Mouse (Mus musculus) lung, embryonic 14.5 days (tissue): ENCODE data around the gene Tnfrsf11a. TPM values are rescaled to one million over a fixed set of nuclear protein-coding genes. Genes with fewer than 3 reads are reported as not detected.

Source experiments
- ATAC-seq: fragments of 200-750 bp; cut with Nextera tagmentation; 2 replicates; pipeline ENCODE4 v1.8.0; 2017; ENCODE audit warnings: mild to moderate bottlenecking, moderate TSS enrichment, moderate library complexity; ENCODE audit not compliant: insufficient read depth
- DNase-seq: peaks from one replicate; pipeline ENCODE4 v3.0.0-alpha.2; 2015
- H3K27ac ChIP-seq: fragments of 300-500 bp; sonication (generic); 2 replicates; pipeline ENCODE4 v1.5.1; 2014; ENCODE audit warnings: low read depth, mild to moderate bottlenecking, moderate library complexity
- H3K27me3 ChIP-seq: fragments of 300-500 bp; sonication (generic); 2 replicates; pipeline ENCODE4 v1.6.1; 2014; ENCODE audit warnings: low read length, control low read depth; ENCODE audit not compliant: insufficient read depth
- H3K36me3 ChIP-seq: fragments of 300-500 bp; sonication (generic); 2 replicates; pipeline ENCODE4 v1.6.1; 2014; ENCODE audit warnings: control low read depth; ENCODE audit not compliant: insufficient read depth
- H3K4me1 ChIP-seq: fragments of 300-500 bp; sonication (generic); 2 replicates; pipeline ENCODE4 v1.6.1; 2014; ENCODE audit warnings: antibody characterized with exemption, control low read depth; ENCODE audit not compliant: insufficient read depth
- H3K4me2 ChIP-seq: fragments of 300-500 bp; sonication (generic); 2 replicates; pipeline ENCODE4 v1.6.1; 2014; ENCODE audit warnings: mild to moderate bottlenecking
- H3K4me3 ChIP-seq: fragments of 300-500 bp; sonication (generic); 2 replicates; pipeline ENCODE4 v1.5.1; 2014; ENCODE audit warnings: low read depth, low read length
- H3K9ac ChIP-seq: fragments of 300-500 bp; sonication (generic); 2 replicates; pipeline ENCODE4 v1.6.1; 2014
- H3K9me3 ChIP-seq: fragments of 300-500 bp; sonication (generic); 2 replicates; pipeline ENCODE4 v1.6.1; 2016; ENCODE audit warnings: low read depth, low read length, control low read depth
- CTCF ChIP-seq: IDR thresholded peaks from 2 replicates; pipeline ENCODE4 v1.5.1; 2016; ENCODE audit warnings: antibody characterized with exemption, low read depth
- WGBS: fragments of 180-500 bp; shearing (Covaris S2); extraction: QIAGEN DNeasy Blood & Tissue Kit; methylation state at CpG from one replicate; pipeline ENCODE4 v1.1.7; 2014; 5-methylcytosine and 5-hydroxymethylcytosine counted together
- polyA plus RNA-seq: library from polyadenylated mRNA; unstranded; fragments of >200 nt; fragmentation: Nextera tagmentation; extraction: Ambion mirVana; gene quantifications from 2 replicates; pipeline ENCODE4 v1.2.1, GENCODE M21; 2014

Tnfrsf11a gene
- 2.1 and 2.4 TPM in 2 replicates for polyA plus RNA-seq

GRCm38 (mm10) chr1:105780457-105781364 lies at the start of gene Tnfrsf11a:
Gene Tnfrsf11a (plus strand): TSS chr1:105780718.
- no peaks in the 10 kb centered on the region for H3K9me3 ChIP-seq
- H3K4me1 ChIP-seq, result no peaks in the 10 kb centered on the region
- no peak within 1 kb of the TSS for H3K27ac ChIP-seq
- peak; percentile 65 for DNase-seq
- ATAC-seq, result peak; percentile 80
- peaks cover 20% of the 10 kb centered on the region for H3K27me3 ChIP-seq
- WGBS, result 3% methylated on average over 76 of the region's 77 CpGs
- peak within 1 kb of the TSS; percentile 58 for H3K9ac ChIP-seq
- H3K4me3 ChIP-seq, result peak within 1 kb of the TSS; percentile 60
- H3K4me2 ChIP-seq, result peak within 1 kb of the TSS; percentile 97
- no peaks in the 10 kb centered on the region for H3K36me3 ChIP-seq
- peak; percentile 55 for TF ChIP-seq CTCF

DNA sequence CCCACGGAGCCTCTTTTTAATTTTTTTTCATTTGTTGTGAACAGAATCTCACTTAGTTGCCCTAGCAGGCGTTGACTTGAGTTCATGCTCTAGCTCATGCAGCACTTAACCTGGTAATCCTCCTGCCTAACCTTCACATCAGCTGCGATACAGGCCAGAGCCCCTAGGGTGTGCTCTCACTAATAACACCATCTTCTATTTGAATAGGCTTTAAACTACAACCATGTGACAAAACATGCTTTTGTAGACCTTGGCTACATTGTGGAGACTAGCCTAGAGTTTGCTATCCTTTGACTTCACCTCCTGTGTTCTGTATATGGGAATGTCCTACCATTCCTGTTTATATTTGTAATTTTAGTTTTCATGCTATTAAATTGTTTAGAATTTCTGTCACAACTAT lies 45.2 kb upstream of the Tnfrsf11a start:
- Histone ChIP-seq H3K27ac (no peak overlapping the region), H3K9ac (no peak overlapping the region), H3K4me3 (no peak overlapping the region), H3K27me3 (no peaks in the 10 kb centered on the region), H3K9me3 (no peaks in the 10 kb centered on the region), H3K4me1 (no peaks in the 10 kb centered on the region), H3K4me2 (no peak overlapping the region), H3K36me3 (peaks cover 17% of the 10 kb centered on the region)
- TF ChIP-seq CTCF, result peak; percentile 25
- ATAC-seq, result no peak
- 78% methylated on average over 3 of the region's 3 CpGs for WGBS
- peak; percentile 15 for DNase-seq

GRCm38 (mm10) chr1:105738334-105738733 lies 42.2 kb upstream of the Tnfrsf11a start:
- H3K4me1 ChIP-seq, result no peaks in the 10 kb centered on the region
- H3K27ac ChIP-seq, result no peak overlapping the region
- no peak overlapping the region for H3K9ac ChIP-seq
- no peak for TF ChIP-seq CTCF
- H3K27me3 ChIP-seq, result no peaks in the 10 kb centered on the region
- ATAC-seq, result no peak
- peaks cover 26% of the 10 kb centered on the region for H3K36me3 ChIP-seq
- no peak overlapping the region for H3K4me3 ChIP-seq
- no peaks in the 10 kb centered on the region for H3K9me3 ChIP-seq
- DNase-seq, result no peak
- H3K4me2 ChIP-seq, result no peak overlapping the region
- 89% methylated on average over 6 of the region's 6 CpGs for WGBS

DNA sequence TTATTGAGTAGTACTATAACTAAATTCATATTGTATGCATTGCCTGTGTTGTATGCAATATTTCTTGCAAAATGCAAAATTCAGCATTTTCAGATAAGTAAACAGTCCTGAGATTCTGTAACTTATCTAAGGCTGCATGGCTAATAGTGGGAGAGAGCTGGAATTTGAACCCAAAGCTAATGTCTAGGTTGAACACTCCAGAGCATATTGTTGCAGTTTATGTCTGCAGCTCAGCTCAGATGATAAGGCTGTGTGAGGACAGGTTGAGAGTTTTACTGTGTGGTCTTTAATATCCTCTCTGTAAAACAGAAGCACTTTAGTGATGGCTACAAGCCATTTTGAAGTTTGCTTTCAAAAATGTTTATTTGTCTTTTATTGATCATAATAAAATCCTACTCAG lies 41.0 kb upstream of the Tnfrsf11a start:
- TF ChIP-seq CTCF, result no peak
- ATAC-seq (no peak), DNase-seq (no peak)
- Histone ChIP-seq H3K27me3 (no peaks in the 10 kb centered on the region), H3K9ac (no peak overlapping the region), H3K4me3 (no peak overlapping the region), H3K4me1 (no peaks in the 10 kb centered on the region), H3K4me2 (no peak overlapping the region), H3K27ac (no peak overlapping the region), H3K9me3 (no peaks in the 10 kb centered on the region), H3K36me3 (peaks cover 32% of the 10 kb centered on the region)

GRCm38 (mm10) chr1:105742481-105742880 lies 38.0 kb upstream of the Tnfrsf11a start:
- H3K36me3 ChIP-seq, result peaks cover 41% of the 10 kb centered on the region

GRCm38 (mm10) chr1:105746444-105746843 lies 34.1 kb upstream of the Tnfrsf11a start:
- no peaks in the 10 kb centered on the region for H3K9me3 ChIP-seq
- H3K4me1 ChIP-seq, result no peaks in the 10 kb centered on the region
- 84% methylated on average over 1 of the region's 1 CpGs for WGBS
- DNase-seq, result no peak
- TF ChIP-seq CTCF, result no peak
- no peak overlapping the region for H3K27ac ChIP-seq
- H3K9ac ChIP-seq, result no peak overlapping the region
- H3K36me3 ChIP-seq, result peaks cover 55% of the 10 kb centered on the region
- no peak overlapping the region for H3K4me2 ChIP-seq
- no peak for ATAC-seq
- H3K4me3 ChIP-seq, result no peak overlapping the region
- no peaks in the 10 kb centered on the region for H3K27me3 ChIP-seq

More at GRCm38 (mm10) chr1:105742481-105742880, 38.0 kb upstream of the Tnfrsf11a start:
- ATAC-seq (no peak), DNase-seq (no peak)
- no peak overlapping the region for H3K9ac ChIP-seq
- H3K9me3 ChIP-seq, result no peaks in the 10 kb centered on the region
- TF ChIP-seq CTCF, result no peak
- no peak overlapping the region for H3K4me3 ChIP-seq
- no peaks in the 10 kb centered on the region for H3K27me3 ChIP-seq
- 94% methylated on average over 1 of the region's 1 CpGs for WGBS
- no peak overlapping the region for H3K27ac ChIP-seq
- H3K4me2 ChIP-seq, result no peak overlapping the region
- H3K4me1 ChIP-seq, result no peaks in the 10 kb centered on the region

- Histone ChIP-seq H3K9ac (no peak overlapping the region), H3K4me3 (no peak overlapping the region), H3K4me1 (no peaks in the 10 kb centered on the region), H3K9me3 (no peaks in the 10 kb centered on the region), H3K36me3 (peaks cover 52% of the 10 kb centered on the region), H3K27me3 (no peaks in the 10 kb centered on the region), H3K27ac (no peak overlapping the region), H3K4me2 (no peak overlapping the region)
- WGBS, result 87% methylated on average over 5 of the region's 5 CpGs
- TF ChIP-seq CTCF, result no peak
- DNase-seq (no peak), ATAC-seq (no peak)
These were observed 33.5 kb upstream of the Tnfrsf11a start for GRCm38 (mm10) chr1:105746858-105747596.
